Mouse (Mus musculus) E14TG2a.4 (cell line): ENCODE results near the gene Ythdc1.

ENCODE experiments used
- H3K27me3 ChIP-seq: 2 replicates; pipeline ENCODE4 v1.6.1; 2014; ENCODE audit warnings: low read length, control low read depth; ENCODE audit not compliant: insufficient read depth
- H3K36me3 ChIP-seq: 2 replicates; pipeline ENCODE4 v1.6.1; 2014; ENCODE audit warnings: low read length, control low read depth; ENCODE audit not compliant: insufficient read depth
- H3K4me1 ChIP-seq: replicated peaks from 2 replicates; pipeline ENCODE4 v1.6.1; 2014; ENCODE audit warnings: low read depth, low read length, control low read depth
- H3K4me3 ChIP-seq: replicated peaks from 2 replicates; pipeline ENCODE4 v1.5.1; 2014; ENCODE audit warnings: mild to moderate bottlenecking, low read length
- H3K9me3 ChIP-seq: 2 replicates; pipeline ENCODE4 v1.6.1; 2014; ENCODE audit warnings: low read length, control low read depth
- CTCF ChIP-seq: conservative IDR thresholded peaks from 2 replicates; pipeline ENCODE4 v1.5.1; 2014; ENCODE audit warnings: low read length
- NANOG ChIP-seq: IDR thresholded peaks from 2 replicates; pipeline ENCODE4 v1.6.1; 2014; ENCODE audit warnings: borderline replicate concordance, low read length, mixed read lengths
- POU5F1 ChIP-seq: IDR thresholded peaks from 2 replicates; pipeline ENCODE4 v1.6.1; 2014; ENCODE audit warnings: low read length, borderline replicate concordance

Gene Ythdc1

GRCm38 (mm10) chr5:86803962-86804940 lies at the start of gene Ythdc1:
Gene Ythdc1, plus strand, starts transcription at chr5:86804221.
- Histone ChIP-seq H3K36me3 (peaks cover 20% of the 10 kb centered on the region), H3K9me3 (no peaks in the 10 kb centered on the region), H3K4me3 (peak within 1 kb of the TSS; percentile 97), H3K27me3 (no peaks in the 10 kb centered on the region), H3K4me1 (peaks cover 45% of the 10 kb centered on the region)
- TF ChIP-seq POU5F1 (no peak), NANOG (no peak), CTCF (no peak)

GRCm38 (mm10) chr5:86769015-86769658 lies 34.9 kb upstream of the Ythdc1 start:
- H3K27me3 ChIP-seq: no peaks in the 10 kb centered on the region
- H3K36me3 ChIP-seq: no peaks in the 10 kb centered on the region
- H3K4me3 ChIP-seq: no peak overlapping the region
- no peaks in the 10 kb centered on the region for H3K9me3 ChIP-seq
- no peaks in the 10 kb centered on the region for H3K4me1 ChIP-seq
- TF ChIP-seq POU5F1 (no peak), CTCF (no peak), NANOG (no peak)

DNA sequence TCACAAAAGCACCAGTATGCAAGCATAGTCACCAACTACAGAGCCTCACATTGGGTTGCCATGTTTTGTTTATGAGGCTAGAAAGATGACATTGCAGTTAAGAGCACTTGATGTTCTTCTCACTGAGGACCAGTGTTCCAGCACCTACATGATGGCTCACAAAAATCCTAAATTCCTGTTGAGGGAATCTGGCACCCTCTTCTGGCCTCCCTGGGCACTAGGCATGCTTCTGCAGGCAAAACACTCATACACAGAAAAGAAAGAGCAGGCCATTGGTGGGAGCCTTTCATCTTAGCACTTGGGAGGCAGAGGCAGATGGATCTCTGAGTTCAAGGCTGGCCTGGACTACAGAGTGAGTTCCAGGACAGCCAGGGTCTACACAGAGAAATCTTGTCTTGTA lies 33.0 kb upstream of the Ythdc1 start:
- H3K9me3 ChIP-seq: no peaks in the 10 kb centered on the region
- H3K27me3 ChIP-seq: no peaks in the 10 kb centered on the region
- H3K4me1 ChIP-seq: no peaks in the 10 kb centered on the region
- TF ChIP-seq POU5F1 (no peak), CTCF (no peak; the same call in 1 of the 2 replicates), NANOG (no peak)
- no peak overlapping the region for H3K4me3 ChIP-seq
- H3K36me3 ChIP-seq: no peaks in the 10 kb centered on the region

- H3K36me3 ChIP-seq: no peaks in the 10 kb centered on the region
- TF ChIP-seq NANOG (no peak), CTCF (no peak), POU5F1 (no peak)
- peaks cover 14% of the 10 kb centered on the region for H3K4me1 ChIP-seq
- no peak overlapping the region for H3K4me3 ChIP-seq
- no peaks in the 10 kb centered on the region for H3K9me3 ChIP-seq
- H3K27me3 ChIP-seq: no peaks in the 10 kb centered on the region
Measured at GRCm38 (mm10) chr5:86776941-86777340, 27.1 kb upstream of the Ythdc1 start.

DNA sequence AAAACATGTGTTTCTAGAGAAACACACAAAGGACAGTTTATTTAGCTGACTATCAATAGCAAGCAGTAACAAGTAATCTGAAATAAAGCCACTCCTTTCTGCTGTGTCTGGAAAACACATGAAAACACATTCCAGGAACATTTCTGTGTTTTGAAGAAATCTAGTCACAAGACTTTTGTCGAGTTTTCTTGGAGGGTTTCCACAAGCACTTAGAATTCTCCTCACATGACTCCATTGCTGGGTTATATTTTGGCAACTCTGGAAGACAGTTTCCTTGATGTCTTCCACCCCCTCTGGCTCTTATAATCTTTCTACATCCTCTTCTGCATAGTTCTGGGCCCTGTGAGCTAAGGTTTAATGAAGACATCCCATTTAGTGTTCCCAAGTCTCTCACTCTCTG lies 25.6 kb upstream of the Ythdc1 start:
- H3K27me3 ChIP-seq: no peaks in the 10 kb centered on the region
- no peaks in the 10 kb centered on the region for H3K36me3 ChIP-seq
- no peaks in the 10 kb centered on the region for H3K9me3 ChIP-seq
- H3K4me1 ChIP-seq: peaks cover 24% of the 10 kb centered on the region
- TF ChIP-seq NANOG: no peak
- no peak overlapping the region for H3K4me3 ChIP-seq

- H3K4me1 ChIP-seq: peaks cover 31% of the 10 kb centered on the region
- no peaks in the 10 kb centered on the region for H3K9me3 ChIP-seq
- no peak overlapping the region for H3K4me3 ChIP-seq
- no peaks in the 10 kb centered on the region for H3K27me3 ChIP-seq
- TF ChIP-seq CTCF: no peak
- no peak for TF ChIP-seq NANOG
- TF ChIP-seq POU5F1: no peak
- H3K36me3 ChIP-seq: no peaks in the 10 kb centered on the region
Measured at GRCm38 (mm10) chr5:86783059-86783458, 21.0 kb upstream of the Ythdc1 start.

DNA sequence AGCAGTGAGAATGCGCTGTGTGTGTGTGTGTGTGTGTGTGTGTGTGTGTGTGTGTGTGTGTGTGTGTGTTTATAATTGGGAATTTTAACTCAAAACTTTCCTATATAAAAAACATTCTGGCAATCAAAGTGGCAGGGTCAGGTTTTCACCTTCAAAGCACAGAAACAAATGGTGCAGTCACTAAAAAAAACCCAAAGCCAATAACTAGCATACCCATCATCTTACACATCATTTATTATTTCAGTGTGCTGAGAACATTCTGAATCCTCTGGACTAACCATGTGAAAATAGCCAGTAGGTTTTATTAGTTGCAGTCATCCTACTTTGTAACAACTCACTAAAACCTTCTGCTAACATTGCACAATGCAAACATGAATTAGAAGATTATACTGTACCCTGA lies 19.8 kb upstream of the Ythdc1 start:
- no peaks in the 10 kb centered on the region for H3K27me3 ChIP-seq
- H3K4me3 ChIP-seq: no peak overlapping the region
- peaks cover 27% of the 10 kb centered on the region for H3K4me1 ChIP-seq
- no peak for TF ChIP-seq CTCF
- TF ChIP-seq POU5F1: no peak
- TF ChIP-seq NANOG: no peak
- H3K9me3 ChIP-seq: no peaks in the 10 kb centered on the region
- H3K36me3 ChIP-seq: no peaks in the 10 kb centered on the region

- Histone ChIP-seq H3K27me3 (no peaks in the 10 kb centered on the region), H3K4me1 (peaks cover 27% of the 10 kb centered on the region), H3K36me3 (no peaks in the 10 kb centered on the region), H3K9me3 (no peaks in the 10 kb centered on the region), H3K4me3 (no peak overlapping the region)
- peak; percentile 53; the same call in 1 of the 2 replicates for TF ChIP-seq NANOG
- TF ChIP-seq CTCF: no peak
- peak; percentile 63; the same call in 1 of the 2 replicates for TF ChIP-seq POU5F1
Measured at GRCm38 (mm10) chr5:86786798-86787197, 17.2 kb upstream of the Ythdc1 start.
